Mouse (Mus musculus): ENCODE results near the gene A3galt2.

DNA sequence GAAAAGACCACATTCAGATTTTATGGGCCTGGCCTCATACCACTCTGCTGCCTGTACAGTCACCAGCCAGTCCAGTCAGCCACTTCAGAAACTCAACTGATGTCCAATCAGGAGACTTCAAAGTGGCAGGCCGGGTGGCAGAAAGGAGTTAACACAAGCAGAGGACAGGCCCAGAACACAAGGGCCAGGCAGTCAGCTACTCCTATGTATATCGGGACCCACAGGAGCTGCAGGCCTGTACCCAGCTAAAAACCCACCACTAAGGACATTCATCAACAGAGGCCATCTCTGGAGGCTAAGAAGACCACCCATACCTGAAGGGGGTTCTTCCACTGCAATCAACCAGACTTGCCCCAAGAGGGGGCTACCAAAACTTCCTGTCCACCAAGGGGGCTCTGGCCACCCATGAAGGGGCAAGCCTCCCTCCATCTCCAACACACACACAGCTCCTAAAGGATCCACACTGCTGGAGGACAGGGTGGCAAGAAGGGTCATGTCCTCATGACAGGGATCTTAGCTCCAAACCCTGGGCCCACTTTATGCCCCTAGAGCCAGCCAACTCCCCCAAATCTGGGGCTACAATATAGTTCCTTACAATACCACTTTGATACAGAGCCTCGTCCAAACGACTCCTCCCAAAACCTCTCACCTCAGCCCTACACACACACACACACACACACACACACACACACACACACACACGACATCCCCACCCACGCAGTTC is 49.4 kb downstream of the A3galt2 start:
- 0 out of 2 replicates have a peak, but pooled peaks have one; percentile 13 for TF ChIP-seq CTCF (IDR thresholded peaks at IDR 0.05; ENCODE audit: low read depth)
- TF ChIP-seq EP300 (optimal IDR thresholded peaks at IDR 0.05) = no peak
